Mouse (Mus musculus) lung, adult 2 months (tissue): ENCODE measurements at regions not wholly inside any gene's neighbourhood (a gene's known extent, or its start where the extent isn't known, plus 50 kb on each side); places are given as distances from the start of the nearest gene placed in this dataset.

Source experiments
- CTCF ChIP-seq: fragments of 200-500 bp; IDR thresholded peaks from 2 replicates; pipeline ENCODE4 v1.5.1; 2011; ENCODE audit warnings: mild to moderate bottlenecking, low read length, control low read depth; ENCODE audit not compliant: insufficient read depth
- POLR2A ChIP-seq: fragments of 200-500 bp; IDR thresholded peaks from 2 replicates; pipeline ENCODE4 v1.6.1; 2011; ENCODE audit warnings: low read depth, mild to moderate bottlenecking, control low read depth, low read length, borderline replicate concordance; ENCODE audit errors: extremely low read depth

- no peak for TF ChIP-seq POLR2A
- no peak for TF ChIP-seq CTCF
Measured at GRCm38 (mm10) chr6:127286681-127287476, 134.9 kb upstream of the Ccnd2 start.
